Mouse (Mus musculus): ENCODE measurements around the gene Vsir.

Vsir gene

GRCm38 (mm10) chr10:60353241-60354002 lies 6.8 kb downstream of the Vsir start:
- DNase-seq (ENCODE audit: low spot score in 2 of 2): no peak

- no peak for DNase-seq (ENCODE audit: low spot score in 2 of 2)
Observed at GRCm38 (mm10) chr10:60354003-60354325, 7.3 kb downstream of the Vsir start.

DNA sequence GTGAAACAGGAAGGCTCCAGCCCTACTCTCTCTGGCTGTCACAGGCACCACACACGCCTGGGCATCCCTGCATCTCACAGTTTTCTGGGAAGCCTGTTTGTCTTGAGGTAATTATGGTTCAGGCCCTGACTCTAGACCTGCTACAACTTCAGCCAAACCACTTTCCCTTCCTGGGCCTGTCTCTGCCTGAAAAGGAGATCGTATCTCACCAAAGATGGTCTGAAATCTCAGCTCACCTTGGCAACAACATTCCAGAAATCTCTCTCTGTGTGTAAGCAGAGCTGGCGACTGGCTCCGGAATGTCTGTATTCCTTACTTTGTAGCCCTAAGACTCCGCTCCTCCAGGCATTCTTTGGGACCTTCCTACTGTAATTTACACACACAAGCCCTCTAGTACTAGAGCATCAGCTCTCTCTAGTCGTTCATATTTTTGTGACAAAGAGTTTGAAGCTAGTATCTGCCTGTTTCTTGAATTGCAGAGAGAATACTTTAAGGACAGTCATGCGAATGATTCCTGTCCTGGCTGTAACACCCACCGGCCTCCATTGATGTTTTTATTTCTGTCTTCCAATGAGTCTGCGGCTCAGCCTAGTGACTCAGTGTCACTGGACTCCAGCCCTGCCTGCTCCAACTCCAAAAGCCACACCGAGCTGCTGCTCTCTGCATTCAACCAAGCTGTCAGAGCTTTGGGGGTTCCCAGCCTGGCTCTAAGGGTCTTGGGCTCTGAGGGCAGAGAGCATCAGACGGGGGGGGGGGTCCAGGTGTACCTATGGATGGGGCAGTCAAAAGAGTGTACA lies 8.4 kb downstream of the Vsir start:
- no peak for DNase-seq (ENCODE audit: low spot score in 2 of 2)

GRCm38 (mm10) chr10:60357441-60357840 lies 10.8 kb downstream of the Vsir start:
- DNase-seq (ENCODE audit: low spot score in 2 of 2): no peak

GRCm38 (mm10) chr10:60357901-60358300 lies 11.2 kb downstream of the Vsir start:
- DNase-seq (ENCODE audit: low spot score in 2 of 2): no peak

DNA sequence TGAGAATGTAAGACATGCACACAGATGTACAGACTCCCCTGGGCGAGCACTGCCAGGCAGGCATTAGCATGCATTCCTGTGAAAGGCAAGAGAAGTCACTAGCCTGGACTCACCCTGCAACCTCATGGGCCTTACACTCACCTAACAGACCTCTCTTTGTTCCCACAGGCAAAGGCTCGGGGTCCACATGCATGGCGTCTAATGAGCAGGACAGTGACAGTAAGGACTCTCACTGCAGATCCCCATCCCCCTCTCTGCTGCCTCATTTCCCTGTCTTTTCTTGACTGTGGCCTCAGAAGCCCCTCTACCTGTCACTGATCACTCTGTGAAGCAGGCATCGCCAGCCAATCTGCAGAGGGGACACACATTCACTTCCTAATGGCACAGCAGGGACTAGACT lies 12.1 kb downstream of the Vsir start:
- no peak for DNase-seq (ENCODE audit: low spot score in 2 of 2)

- DNase-seq (ENCODE audit: low spot score in 2 of 2): no peak
Observed at GRCm38 (mm10) chr10:60361615-60362309, 15.1 kb downstream of the Vsir start.

DNA sequence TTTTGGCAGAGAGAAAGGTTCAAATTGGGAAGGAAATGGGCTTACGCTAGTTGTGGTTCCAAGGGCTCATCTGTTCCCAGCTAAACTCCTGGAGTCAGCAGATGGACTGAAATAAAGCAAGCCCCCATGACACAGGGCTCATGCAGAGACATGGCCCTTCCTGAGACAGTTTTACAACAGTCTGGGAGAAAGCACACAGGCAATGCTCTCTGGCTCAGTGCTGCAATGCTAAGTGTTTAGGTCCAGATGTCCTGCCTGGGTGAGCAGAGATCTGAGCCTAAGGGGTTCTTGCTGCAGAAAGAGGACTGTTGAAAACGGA lies 15.6 kb downstream of the Vsir start:
- no peak for DNase-seq (ENCODE audit: low spot score in 2 of 2)

GRCm38 (mm10) chr10:60363426-60363825 lies 16.8 kb downstream of the Vsir start:
- DNase-seq (ENCODE audit: low spot score in 2 of 2): no peak

DNA sequence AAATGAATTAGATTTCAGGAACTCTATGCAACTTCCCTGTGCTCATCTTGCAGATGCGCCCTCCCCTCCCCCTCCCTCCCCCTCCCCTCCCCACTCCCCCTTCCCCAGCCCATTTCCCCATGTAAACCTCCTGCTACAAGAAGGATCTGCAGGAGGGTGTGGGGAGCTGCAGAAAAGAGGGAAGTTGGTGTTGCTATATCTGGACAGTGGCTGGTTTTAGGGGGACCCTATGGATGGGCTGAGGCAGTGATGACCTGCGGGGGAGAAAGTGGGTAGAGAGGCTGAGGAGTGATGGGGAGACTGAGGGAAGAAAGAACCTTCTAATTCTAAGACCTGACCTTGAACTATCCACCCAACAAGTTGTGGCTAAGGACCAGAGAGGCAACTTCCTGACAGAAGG lies 20.5 kb downstream of the Vsir start:
- no peak for DNase-seq (ENCODE audit: low spot score in 2 of 2)

DNA sequence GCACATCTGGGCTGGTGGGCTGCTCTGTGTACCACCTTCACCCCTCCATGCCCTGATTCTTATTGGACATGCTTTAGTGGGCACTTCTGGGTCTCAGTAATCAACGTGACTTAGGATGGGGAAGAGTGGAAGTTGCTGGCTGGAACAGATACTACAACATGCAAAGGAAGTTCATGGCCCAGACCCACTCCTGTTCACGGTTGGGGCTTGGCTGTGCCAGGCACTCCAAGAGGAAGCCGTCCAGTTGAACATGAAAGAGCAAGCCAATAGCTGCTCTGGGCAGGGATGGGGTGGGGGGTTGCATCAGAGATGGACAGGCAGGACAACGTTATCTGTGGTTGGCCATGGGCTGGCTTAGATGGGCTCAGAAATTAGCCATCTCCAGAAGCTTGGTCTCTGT lies 21.3 kb downstream of the Vsir start:
- DNase-seq (ENCODE audit: low spot score in 2 of 2): no peak

- no peak for DNase-seq (ENCODE audit: low spot score in 2 of 2)
Observed at GRCm38 (mm10) chr10:60369405-60369804, 22.8 kb downstream of the Vsir start.

- DNase-seq (ENCODE audit: low spot score in 2 of 2): no peak
Observed at GRCm38 (mm10) chr10:60370098-60370497, 23.4 kb downstream of the Vsir start.

DNA sequence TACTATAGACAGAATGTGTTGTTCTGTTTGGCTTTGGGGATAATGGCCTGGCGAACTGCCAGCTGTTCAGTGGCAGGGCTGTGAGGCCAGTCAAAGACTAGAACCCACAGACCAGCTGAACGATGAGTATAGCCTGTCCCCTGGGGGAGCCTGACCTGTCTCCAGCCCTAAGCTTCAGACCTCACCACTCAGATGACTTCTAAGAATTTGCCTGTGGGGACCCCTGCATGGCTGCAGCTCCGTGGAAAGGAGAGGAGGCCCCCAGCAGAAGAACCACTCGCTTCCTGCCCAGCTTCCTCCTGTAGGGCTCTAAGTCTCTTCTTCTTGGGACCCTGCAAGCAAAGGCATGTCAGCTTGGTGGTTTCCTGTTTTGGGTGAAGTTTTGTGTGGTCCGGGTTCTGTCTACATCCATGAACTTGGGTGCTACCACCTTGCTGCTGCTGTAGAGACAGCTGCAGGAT lies 24.0 kb downstream of the Vsir start:
- DNase-seq (ENCODE audit: low spot score in 2 of 2): peak; percentile 50 to 77

DNA sequence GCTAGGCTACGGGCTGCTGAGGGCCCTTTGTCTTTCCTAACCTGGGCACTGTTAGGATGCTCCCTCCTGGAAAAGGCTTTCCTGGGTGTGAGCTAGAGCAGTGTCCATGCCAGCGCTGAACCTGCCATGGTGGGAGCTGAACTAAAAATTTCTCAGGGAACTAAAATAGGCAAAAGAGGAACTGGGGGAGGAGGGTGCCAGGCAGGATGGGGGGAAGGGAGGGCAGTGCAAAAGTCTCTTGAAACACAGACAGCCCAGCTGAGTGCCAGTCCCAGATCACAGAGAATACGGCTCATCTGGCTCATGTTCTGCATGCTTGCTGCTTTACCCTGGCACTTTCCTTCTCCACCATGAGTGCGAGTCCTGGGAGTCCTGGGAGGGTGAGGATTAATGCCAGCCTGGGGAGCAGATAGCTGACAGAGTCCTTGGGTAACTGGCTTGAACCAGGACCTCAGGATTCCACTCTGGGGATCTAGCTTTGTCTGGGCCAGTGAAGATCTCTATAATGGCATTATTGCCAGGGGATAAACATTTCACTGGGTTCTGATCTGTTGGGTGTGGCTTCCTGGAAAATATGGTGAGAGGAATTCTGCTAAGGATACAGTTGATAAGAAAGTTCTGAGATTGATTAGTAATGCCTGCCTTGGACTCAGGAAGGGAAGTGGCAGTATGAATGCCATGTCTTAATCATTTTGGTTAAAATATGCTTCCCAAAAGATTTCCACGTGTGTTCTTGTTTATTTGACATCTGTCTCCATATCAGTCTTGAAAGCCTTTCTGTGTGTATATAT lies 25.1 kb downstream of the Vsir start:
- peak; percentile 59 to 73 for DNase-seq (ENCODE audit: low spot score in 2 of 2)

- DNase-seq (ENCODE audit: low spot score in 2 of 2): no peak
Observed at GRCm38 (mm10) chr10:60373543-60373936, 26.9 kb downstream of the Vsir start.

- DNase-seq (ENCODE audit: low spot score in 2 of 2): no peak
Observed at GRCm38 (mm10) chr10:60373937-60374578, 27.4 kb downstream of the Vsir start.

GRCm38 (mm10) chr10:60376704-60377103 lies 30.1 kb downstream of the Vsir start:
- no peak for DNase-seq (ENCODE audit: low spot score in 2 of 2)

- DNase-seq (ENCODE audit: low spot score in 2 of 2): no peak
Observed at GRCm38 (mm10) chr10:60379419-60379957, 32.8 kb downstream of the Vsir start.

GRCm38 (mm10) chr10:60380229-60380628 lies 33.6 kb downstream of the Vsir start:
- DNase-seq (ENCODE audit: low spot score in 2 of 2): no peak
